Mouse (Mus musculus): ENCODE measurements around the gene Tepsin. TPM values are rescaled to one million over a fixed set of nuclear protein-coding genes. Genes with fewer than 3 reads are reported as not detected.
A peak's percentile ranks its signal among the peaks of the same experiment; 100 is the strongest.

Tepsin gene
- total RNA-seq, 2 experiments from 2014 or later, result 4.5 to 5.5 TPM

DNA sequence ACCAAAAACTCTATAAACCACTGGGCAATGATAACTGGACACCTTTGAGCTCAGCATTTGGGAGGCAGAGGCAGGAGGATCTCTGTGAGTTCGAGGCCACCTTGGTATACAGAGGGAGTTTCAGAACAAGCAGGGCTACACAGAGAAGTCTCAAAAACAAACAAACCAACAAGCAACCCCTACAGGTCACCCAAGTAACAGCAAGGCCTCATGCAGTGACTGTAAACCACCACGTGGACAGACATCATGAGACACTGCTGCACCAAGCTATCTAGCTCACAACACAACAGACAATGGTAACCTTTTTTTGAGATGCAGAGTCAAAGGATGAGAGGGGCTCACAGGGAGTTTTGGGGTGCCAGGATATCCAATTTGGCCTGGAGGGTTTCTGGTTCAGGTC is 28.3 kb upstream of the Tepsin start:
- Histone ChIP-seq H3K4me3 (no peak overlapping the region), H3K27ac (no peak overlapping the region)
- intact Hi-C loops (cut with DNase I), result no loop called here
- TF ChIP-seq CTCF (IDR thresholded peaks at IDR 0.05), result no peak
- no peak for DNase-seq

DNA sequence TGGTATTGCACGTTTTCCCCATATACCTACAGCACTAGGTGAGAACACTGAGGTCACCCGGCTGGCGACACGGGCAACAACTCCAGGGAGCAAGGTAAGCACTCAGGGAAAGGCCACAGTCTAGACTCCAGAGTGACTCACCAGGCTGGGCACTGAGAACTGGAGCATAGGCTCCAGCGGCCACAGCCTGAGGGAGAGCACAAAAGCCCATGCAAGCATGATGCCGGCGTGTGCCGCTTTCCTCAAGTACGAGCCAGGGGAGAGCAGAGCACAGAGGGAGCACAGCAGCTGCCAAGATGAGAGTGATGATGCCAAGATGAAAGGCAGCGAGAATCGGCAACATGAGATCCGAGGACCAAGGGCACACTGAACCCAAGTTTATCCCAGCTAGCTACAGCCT is 23.6 kb upstream of the Tepsin start:
- TF ChIP-seq CTCF (IDR thresholded peaks at IDR 0.05), result no peak
- peak overlapping the region; percentile 40 for H3K27ac ChIP-seq
- intact Hi-C loops (cut with DNase I), result no loop called here
- H3K4me3 ChIP-seq, result no peak overlapping the region
- DNase-seq, result peak; percentile 58

DNA sequence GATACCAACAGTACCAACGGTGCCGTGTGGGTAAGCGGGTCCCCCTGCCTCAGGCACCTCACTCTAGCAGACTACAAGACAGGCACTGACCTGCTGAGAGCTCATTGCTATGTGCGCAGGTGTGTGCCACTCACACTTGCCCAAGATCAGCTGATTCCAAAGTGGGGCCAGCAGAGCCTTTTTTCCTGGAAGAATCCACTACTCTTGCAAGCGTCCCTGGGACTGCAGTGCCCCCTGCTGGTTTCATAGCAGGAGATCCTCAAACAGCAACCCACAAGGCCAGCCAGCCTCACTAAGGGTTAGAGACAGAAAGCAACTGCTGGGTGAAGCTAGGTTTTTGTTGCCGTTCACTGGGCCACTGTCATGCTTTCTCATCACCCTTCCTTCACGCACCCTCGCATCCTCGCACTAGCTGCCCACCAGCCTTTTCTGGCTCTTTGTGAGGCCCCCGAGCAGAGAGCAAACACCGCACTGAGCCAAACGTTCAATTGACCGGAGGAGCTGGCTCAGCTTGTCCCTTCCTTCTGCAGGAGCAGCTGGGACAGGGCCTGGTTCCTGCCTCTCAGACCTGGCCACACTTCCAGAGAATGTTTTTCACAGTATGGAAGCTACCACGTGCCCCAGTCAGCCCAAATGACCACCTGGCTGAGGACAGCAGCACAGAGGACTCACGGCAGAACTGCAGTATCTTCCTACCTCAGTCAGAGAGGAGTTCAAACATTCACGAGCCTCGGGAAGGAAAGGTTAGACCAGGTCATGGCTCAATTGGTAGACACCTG is 22.3 kb upstream of the Tepsin start:
- no peak overlapping the region for H3K4me3 ChIP-seq
- intact Hi-C loops (cut with DNase I), result no loop called here
- peak; percentile 72 for DNase-seq
- no peak overlapping the region for H3K27ac ChIP-seq
- peak; percentile 79 for TF ChIP-seq CTCF (IDR thresholded peaks at IDR 0.05)

DNA sequence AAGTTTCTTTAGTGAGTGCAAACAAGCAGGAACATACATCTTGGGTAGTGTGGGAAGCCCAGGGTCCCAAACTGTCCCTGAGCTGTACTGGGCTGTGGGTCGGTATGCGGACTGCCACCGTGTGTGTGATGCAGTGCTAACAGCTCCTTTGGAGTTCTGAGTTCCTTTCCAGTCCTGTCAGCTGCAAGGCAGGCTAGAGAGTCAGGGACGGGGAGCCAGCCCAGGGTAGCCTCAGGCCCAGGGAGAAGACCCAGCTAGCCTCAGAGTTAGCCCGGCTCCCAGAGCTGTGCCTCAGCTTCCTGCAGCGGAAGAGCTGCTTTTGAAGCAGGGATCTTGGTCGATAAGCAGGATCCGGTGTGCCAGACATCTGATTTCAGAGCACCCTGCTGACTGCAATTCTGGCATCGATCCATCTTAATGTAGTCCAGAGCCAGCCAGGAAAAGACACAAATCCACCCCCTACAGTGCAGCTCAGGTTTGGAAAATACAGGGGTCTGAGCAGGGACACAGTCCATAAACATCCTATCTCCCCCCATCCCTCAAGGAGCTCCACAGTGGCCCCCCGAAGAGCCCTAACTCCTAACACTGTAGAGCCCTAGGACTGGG is 21.5 kb upstream of the Tepsin start:
- no peak for TF ChIP-seq CTCF (IDR thresholded peaks at IDR 0.05)
- no peak for DNase-seq
- H3K4me3 ChIP-seq, result no peak overlapping the region
- intact Hi-C loops (cut with DNase I), result no loop called here
- no peak overlapping the region for H3K27ac ChIP-seq

DNA sequence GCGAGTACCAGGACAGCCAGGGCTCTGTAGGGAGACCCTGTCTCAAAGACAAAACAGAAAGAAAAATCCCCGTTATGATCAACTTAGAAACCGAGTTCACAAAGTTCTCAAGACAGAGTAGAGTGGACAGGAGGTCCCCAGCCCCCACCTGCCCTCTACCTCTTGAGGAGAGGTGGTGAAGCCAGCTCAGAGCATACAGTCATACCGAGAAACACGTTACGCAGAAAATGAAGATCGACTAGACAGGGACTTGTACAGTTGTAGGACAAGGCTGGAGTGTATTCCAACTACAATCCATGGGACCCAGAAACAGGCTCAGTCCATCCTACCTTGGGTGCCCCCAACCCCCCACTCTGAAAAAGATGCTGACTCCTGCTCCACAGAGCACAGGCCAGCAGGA is 20.6 kb upstream of the Tepsin start:
- no peak for TF ChIP-seq CTCF (IDR thresholded peaks at IDR 0.05)
- H3K4me3 ChIP-seq, result no peak overlapping the region
- H3K27ac ChIP-seq, result no peak overlapping the region
- DNase-seq, result no peak
- intact Hi-C loops (cut with DNase I), result no loop called here

DNA sequence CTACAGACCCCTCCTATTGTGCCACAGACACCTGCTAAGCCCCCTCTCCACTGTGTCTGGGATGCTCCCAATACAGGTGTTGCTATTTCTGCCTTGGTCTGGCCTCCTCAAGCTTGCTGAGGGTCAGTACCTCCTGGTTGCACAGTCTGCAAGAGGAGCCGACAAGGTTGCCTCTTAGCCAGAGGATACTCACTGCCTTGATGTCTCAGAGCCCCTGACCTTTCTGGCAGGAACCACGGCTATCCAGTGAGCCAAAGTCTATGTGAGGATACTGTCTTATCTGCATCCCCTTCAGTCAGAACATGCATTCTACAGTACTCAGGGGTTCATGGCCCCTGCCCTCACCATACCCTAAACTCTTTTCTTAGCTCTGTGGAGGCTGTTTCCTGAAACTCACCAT is 19.1 kb upstream of the Tepsin start:
- no peak overlapping the region for H3K4me3 ChIP-seq
- intact Hi-C loops (cut with DNase I), result no loop called here
- no peak for DNase-seq
- no peak for TF ChIP-seq CTCF (IDR thresholded peaks at IDR 0.05)
- no peak overlapping the region for H3K27ac ChIP-seq

DNA sequence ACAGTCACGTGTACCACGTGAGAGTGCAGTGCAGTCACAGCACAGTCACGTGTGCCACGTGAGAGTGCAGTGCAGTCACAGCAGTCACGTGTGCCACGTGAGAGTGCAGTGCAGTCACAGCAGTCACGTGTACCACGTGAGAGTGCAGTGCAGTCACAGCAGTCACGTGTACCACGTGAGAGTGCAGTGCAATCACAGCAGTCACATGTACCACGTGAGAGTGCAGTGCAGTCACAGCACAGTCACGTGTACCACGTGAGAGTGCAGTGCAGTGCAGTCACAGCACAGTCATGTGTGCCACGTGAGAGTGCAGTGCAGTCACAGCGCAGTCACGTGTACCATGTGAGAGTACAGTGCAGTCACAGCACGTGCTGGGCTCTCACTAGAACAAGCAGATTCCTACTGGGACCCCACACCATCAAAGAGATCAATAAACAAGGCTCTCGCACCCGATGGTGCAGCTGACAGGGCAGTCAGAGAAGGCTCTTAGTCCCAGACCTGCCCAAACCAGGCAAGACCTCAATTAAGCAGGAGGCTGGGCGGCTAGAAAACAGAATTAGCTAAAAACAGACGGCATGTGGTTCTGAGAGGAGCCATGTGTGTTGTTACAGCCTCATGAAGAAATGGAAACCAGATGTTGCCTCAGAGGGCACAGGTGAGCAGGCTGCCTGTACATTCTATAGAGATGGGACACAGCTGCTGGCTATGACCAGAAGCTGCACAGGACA is 16.1 kb upstream of the Tepsin start:
- Histone ChIP-seq H3K27ac (no peak overlapping the region), H3K4me3 (no peak overlapping the region)
- intact Hi-C loops (cut with DNase I), result loop anchor here (5.0 kb wide), 1 partner anchor 148 kb away; no protein-coding TSS in a partner anchor
- no peak for TF ChIP-seq CTCF (IDR thresholded peaks at IDR 0.05)
- DNase-seq, result no peak

DNA sequence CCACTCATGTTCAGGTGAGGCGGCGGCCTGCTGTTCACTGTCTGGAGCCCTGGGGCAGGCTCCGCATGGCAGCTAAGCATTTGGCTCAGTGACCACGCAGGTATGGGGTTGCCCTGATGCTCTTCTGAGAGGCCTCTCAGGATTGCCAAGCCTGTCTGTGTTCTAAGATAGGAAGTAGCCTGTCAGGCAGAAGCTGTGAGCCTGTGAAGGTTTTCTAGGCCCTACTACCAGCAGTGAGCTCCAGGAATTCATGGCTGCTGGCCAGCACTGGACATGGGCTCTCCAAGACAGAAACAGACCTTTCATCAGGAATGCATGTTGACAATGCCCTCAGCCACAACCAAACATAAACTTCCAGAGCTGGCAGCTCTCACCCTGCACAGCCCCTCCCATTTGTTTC is 13.6 kb upstream of the Tepsin start:
- no peak for DNase-seq
- TF ChIP-seq CTCF (IDR thresholded peaks at IDR 0.05), result no peak
- no peak overlapping the region for H3K27ac ChIP-seq
- H3K4me3 ChIP-seq, result no peak overlapping the region
- intact Hi-C loops (cut with DNase I), result loop anchor here (2.0 to 5.0 kb wide), 2 partner anchors 57 to 150 kb away; no protein-coding TSS in a partner anchor

DNA sequence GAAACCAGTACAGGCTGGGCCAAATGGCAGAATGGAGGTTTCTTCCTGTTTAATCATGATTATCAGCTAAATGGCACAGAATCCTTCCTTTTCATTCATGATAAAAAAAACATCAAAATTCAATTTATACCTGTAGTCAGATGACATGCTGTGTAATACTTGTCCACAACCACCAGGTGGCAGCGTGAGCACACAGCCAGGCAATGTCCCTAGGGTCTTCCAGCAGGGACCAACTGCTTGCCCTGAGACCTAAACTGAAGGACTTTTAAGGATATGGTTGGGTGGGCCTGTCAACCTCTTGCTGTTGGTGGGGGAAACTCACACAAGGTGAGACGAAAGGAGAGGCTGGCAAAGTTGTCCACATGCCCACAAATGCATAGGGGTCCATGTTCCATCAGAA is 12.5 kb upstream of the Tepsin start:
- peak; percentile 63 for DNase-seq
- Histone ChIP-seq H3K27ac (peak overlapping the region; percentile 21; the same call in 1 of the 2 replicates), H3K4me3 (no peak overlapping the region)
- peak; percentile 95 for TF ChIP-seq CTCF (IDR thresholded peaks at IDR 0.05)
- intact Hi-C loops (cut with DNase I), result loop anchor here (5.0 kb wide), 1 partner anchor 151 kb away; no protein-coding TSS in a partner anchor

DNA sequence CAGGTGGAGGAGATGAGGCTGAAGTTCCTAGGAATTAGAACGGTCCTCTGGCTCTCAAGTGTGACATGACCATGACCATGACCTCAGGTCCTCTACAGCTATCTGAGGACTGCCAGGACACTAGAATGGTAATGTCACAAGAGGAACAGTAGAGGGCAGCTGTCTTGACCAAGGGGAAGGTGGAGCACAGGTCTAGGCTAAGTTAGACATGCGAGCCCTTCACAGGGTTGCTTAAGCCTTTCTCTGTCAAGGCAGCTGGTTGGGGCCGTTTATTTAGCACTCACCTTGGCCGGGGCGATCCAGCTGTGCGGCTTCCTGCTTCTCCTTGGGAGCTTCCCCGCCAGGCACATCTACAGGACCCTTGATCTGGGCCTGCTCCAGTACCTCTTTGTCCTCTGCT is 12.0 kb upstream of the Tepsin start:
- intact Hi-C loops (cut with DNase I), result loop anchor here (1.0 to 5.0 kb wide), 2 partner anchors 152 to 197 kb away; no protein-coding TSS in a partner anchor
- Histone ChIP-seq H3K4me3 (no peak overlapping the region), H3K27ac (peak overlapping the region; percentile 21; the same call in 1 of the 2 replicates)
- DNase-seq, result no peak
- peak; percentile 21; the same call in 1 of the 2 replicates for TF ChIP-seq CTCF (IDR thresholded peaks at IDR 0.05)

DNA sequence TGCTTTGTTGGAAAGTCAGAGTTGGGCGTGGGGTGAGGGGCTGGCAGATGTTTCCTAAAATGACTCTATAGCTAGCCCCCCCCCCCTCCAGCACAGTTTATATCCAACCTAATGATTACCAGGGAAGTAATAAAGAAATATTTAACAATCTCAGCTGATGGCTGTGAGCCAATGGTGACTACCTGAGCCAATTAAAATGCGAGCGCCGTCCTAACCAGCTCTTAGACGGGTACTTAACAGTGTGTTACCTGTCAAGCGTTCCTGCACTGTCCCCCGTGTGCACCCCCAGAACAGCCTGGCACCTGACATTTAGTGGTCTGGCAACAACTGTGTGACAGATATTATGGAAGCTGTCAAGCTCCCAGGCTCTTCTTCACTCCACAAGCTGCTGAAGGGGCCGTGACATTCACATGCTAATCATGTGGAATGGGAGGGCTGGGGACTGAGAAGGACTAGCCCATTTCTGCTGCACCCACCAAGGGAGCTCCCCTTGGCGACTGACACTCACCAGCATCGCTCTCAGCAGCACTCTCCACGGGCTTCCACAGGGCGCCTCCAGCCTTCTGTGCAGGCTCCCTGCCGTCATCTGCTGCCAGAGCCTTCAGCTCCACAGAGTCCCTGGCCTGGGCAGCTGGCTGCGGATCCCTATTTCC is 11.2 kb upstream of the Tepsin start:
- intact Hi-C loops (cut with DNase I), result loop anchor here (1.0 to 5.0 kb wide), 2 partner anchors 153 to 198 kb away; no protein-coding TSS in a partner anchor
- H3K4me3 ChIP-seq, result no peak overlapping the region
- no peak for DNase-seq
- no peak for TF ChIP-seq CTCF (IDR thresholded peaks at IDR 0.05)
- no peak overlapping the region for H3K27ac ChIP-seq

DNA sequence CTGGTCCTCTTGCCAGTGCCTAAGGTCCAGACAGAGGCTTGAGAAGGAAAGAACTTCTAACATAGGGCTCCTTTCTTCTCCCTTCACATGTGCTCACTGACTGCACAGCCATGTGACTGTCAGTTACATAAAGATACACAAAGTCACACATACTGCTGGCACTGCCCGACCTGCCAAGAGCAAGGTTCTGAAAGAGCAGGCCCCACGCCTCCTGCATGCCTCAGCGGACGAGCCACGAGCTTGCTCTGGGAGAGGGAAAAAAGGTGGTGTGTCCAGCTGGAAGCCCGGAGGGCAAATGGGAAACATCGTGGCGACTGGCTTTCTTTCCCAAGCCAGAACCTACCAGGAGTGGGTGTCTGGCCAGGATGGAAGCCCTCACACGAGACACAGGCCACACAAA is 9.3 kb upstream of the Tepsin start:
- no peak for DNase-seq
- H3K4me3 ChIP-seq, result no peak overlapping the region
- intact Hi-C loops (cut with DNase I), result no loop called here
- no peak for TF ChIP-seq CTCF (IDR thresholded peaks at IDR 0.05)
- H3K27ac ChIP-seq, result no peak overlapping the region

All from gastrocnemius, adult 2 months (tissue).